Mouse (Mus musculus) embryonic facial prominence, embryonic 15.5 days (tissue): ENCODE data around the gene Heg1. TPM values are rescaled to one million over a fixed set of nuclear protein-coding genes. Genes with fewer than 3 reads are reported as not detected.

ENCODE experiments used
- ATAC-seq: fragments of 200-750 bp; cut with Nextera tagmentation; 2 replicates; pipeline ENCODE4 v1.8.0; 2017; ENCODE audit warnings: low read depth, moderate TSS enrichment; ENCODE audit not compliant: insufficient number of reproducible peaks, low FRiP score, low TSS enrichment
- H3K27ac ChIP-seq: fragments of 300-500 bp; sonication (generic); replicated peaks from 2 replicates; pipeline ENCODE4 v1.5.1; 2015; ENCODE audit warnings: mild to moderate bottlenecking, inconsistent platforms
- H3K27me3 ChIP-seq: fragments of 300-500 bp; sonication (generic); 2 replicates; pipeline ENCODE4 v1.6.1; 2015; ENCODE audit warnings: inconsistent platforms
- H3K36me3 ChIP-seq: fragments of 300-500 bp; sonication (generic); 2 replicates; pipeline ENCODE4 v1.6.1; 2015; ENCODE audit warnings: mild to moderate bottlenecking, inconsistent platforms
- H3K4me1 ChIP-seq: fragments of 300-500 bp; sonication (generic); 2 replicates; pipeline ENCODE4 v1.6.1; 2015; ENCODE audit warnings: inconsistent platforms
- H3K4me2 ChIP-seq: fragments of 300-500 bp; sonication (generic); replicated peaks from 2 replicates; pipeline ENCODE4 v1.6.1; 2015; ENCODE audit warnings: mild to moderate bottlenecking, inconsistent platforms
- H3K4me3 ChIP-seq: fragments of 300-500 bp; sonication (generic); replicated peaks from 2 replicates; pipeline ENCODE4 v1.5.1; 2015; ENCODE audit warnings: mild to moderate bottlenecking, inconsistent platforms
- H3K9ac ChIP-seq: fragments of 300-500 bp; sonication (generic); 2 replicates; pipeline ENCODE4 v1.6.1; 2015; ENCODE audit warnings: inconsistent platforms
- H3K9me3 ChIP-seq: fragments of 300-500 bp; sonication (generic); replicated peaks from 2 replicates; pipeline ENCODE4 v1.6.1; 2016; ENCODE audit warnings: inconsistent platforms
- WGBS: fragments of 180-500 bp; shearing (Covaris S2); methylation state at CpG from one replicate; pipeline ENCODE4 v1.1.7; 2015; 5-methylcytosine and 5-hydroxymethylcytosine counted together
- polyA plus RNA-seq: library from polyadenylated mRNA; unstranded; fragments of >200 nt; fragmentation: Nextera tagmentation; extraction: Ambion mirVana; gene quantifications from 2 replicates; pipeline ENCODE4 v1.2.1, GENCODE M21; 2015

The Heg1 gene
- polyA plus RNA-seq, 1 experiment from 2014 or later, result 19.5 TPM

DNA sequence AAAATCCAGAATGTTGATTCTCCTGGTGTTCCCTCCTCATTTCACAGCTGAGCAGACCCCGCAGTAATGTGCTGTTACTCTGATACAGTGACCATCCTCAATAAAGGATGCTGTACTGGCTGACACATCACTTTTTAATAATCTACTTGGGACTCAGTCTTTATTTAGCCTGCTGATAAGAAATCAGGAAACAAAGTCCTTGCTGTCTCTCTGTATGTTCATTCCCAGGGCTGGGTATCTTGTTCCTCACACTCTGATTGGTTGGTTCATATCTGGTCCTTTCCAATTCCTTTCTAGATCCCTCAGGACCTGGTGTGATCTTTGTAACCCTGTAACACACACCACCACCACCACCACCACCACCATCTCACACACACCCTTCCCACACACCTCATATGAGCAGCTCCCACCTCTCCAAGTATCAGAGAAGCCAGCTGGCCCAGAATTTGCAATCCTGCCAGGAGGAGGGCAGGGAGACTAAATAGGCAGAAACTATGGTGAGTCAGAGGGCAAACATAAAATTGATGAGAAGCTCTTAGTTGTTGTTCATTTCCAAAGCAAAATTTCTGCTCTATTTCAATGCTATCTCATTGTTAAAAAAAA is 91.7 kb downstream of the Heg1 start:
- no peak overlapping the region for H3K9ac ChIP-seq
- no peak overlapping the region for H3K4me2 ChIP-seq
- no peak for ATAC-seq
- 87% methylated on average over 1 of the region's 1 CpGs for WGBS
- no peaks in the 10 kb centered on the region for H3K36me3 ChIP-seq
- H3K27ac ChIP-seq, result no peak overlapping the region
- H3K4me3 ChIP-seq, result no peak overlapping the region
- H3K27me3 ChIP-seq, result no peaks in the 10 kb centered on the region
- H3K9me3 ChIP-seq, result no peaks in the 10 kb centered on the region
- no peaks in the 10 kb centered on the region for H3K4me1 ChIP-seq

- Histone ChIP-seq H3K36me3 (no peaks in the 10 kb centered on the region), H3K9me3 (no peaks in the 10 kb centered on the region), H3K4me2 (no peak overlapping the region), H3K9ac (no peak overlapping the region), H3K4me1 (no peaks in the 10 kb centered on the region), H3K27me3 (no peaks in the 10 kb centered on the region), H3K4me3 (no peak overlapping the region), H3K27ac (no peak overlapping the region)
- no peak for ATAC-seq
- 76% methylated on average over 7 of the region's 7 CpGs for WGBS
These were observed 92.8 kb downstream of the Heg1 start for GRCm38 (mm10) chr16:33776766-33777529.

GRCm38 (mm10) chr16:33777607-33778006 is 93.4 kb downstream of the Heg1 start:
- H3K9me3 ChIP-seq, result no peaks in the 10 kb centered on the region
- H3K4me1 ChIP-seq, result no peaks in the 10 kb centered on the region
- no peak overlapping the region for H3K9ac ChIP-seq
- H3K4me3 ChIP-seq, result no peak overlapping the region
- no peak overlapping the region for H3K27ac ChIP-seq
- 83% methylated on average over 6 of the region's 6 CpGs for WGBS
- H3K36me3 ChIP-seq, result no peaks in the 10 kb centered on the region
- H3K27me3 ChIP-seq, result no peaks in the 10 kb centered on the region
- no peak for ATAC-seq
- no peak overlapping the region for H3K4me2 ChIP-seq

DNA sequence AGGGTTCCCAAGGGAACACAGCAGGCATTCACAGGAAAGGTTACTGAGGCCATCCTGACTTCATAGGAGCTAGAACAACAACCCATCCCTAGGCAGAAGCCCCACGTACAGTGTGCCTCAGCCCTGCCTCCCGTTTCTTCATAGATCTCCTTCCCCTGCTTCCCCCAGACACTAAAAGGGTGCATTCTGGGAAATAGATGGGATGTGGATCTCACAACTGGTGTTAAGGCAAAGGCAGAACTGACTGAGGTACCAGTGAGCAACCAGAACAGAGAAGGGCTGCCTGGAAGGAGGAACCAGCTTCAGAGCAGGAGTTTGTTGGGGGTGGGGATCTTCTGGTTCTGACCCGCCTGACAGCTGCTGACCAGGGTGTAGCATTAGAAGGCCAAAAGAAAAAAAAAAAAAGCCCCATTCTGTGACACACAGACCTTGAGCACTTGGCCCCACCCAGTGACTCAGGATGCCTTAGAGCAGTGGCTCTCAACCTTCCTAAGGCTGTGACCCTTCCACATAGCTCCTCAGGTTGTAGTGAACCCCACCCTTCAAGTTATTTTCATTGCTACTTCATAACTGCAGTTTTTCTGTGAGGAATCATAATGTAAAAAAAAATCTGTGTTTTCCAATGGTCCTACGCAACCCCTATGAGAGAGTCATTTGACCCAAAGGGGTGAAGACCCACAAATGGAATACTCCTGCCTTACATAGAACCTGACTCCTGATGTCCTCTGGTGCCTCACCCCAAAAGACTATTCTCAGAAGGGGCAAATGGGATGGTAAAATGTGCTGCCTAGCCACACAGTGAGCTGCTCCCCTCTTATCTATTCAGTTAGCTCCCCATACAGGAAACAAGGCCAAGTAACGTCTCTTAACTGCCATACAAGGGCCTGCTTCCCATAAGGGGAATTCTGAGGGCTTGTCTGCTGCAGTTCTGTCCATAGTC is 97.9 kb downstream of the Heg1 start:
- Histone ChIP-seq H3K9ac (no peak overlapping the region), H3K27ac (no peak overlapping the region), H3K9me3 (no peaks in the 10 kb centered on the region), H3K27me3 (no peaks in the 10 kb centered on the region), H3K36me3 (no peaks in the 10 kb centered on the region), H3K4me1 (no peaks in the 10 kb centered on the region), H3K4me3 (no peak overlapping the region), H3K4me2 (no peak overlapping the region)
- ATAC-seq, result no peak
- WGBS, result 66% methylated on average over 5 of the region's 5 CpGs

- Histone ChIP-seq H3K27me3 (no peaks in the 10 kb centered on the region), H3K4me1 (no peaks in the 10 kb centered on the region), H3K4me3 (no peak overlapping the region), H3K27ac (no peak overlapping the region), H3K4me2 (no peak overlapping the region), H3K9ac (no peak overlapping the region), H3K36me3 (no peaks in the 10 kb centered on the region), H3K9me3 (no peaks in the 10 kb centered on the region)
- ATAC-seq, result no peak
- 74% methylated on average over 1 of the region's 1 CpGs for WGBS
These were observed 98.5 kb downstream of the Heg1 start for GRCm38 (mm10) chr16:33782729-33783091.

GRCm38 (mm10) chr16:33784547-33784946 is 100.4 kb downstream of the Heg1 start:
- Histone ChIP-seq H3K9me3 (no peaks in the 10 kb centered on the region), H3K27ac (no peak overlapping the region), H3K36me3 (no peaks in the 10 kb centered on the region), H3K9ac (no peak overlapping the region), H3K27me3 (no peaks in the 10 kb centered on the region), H3K4me2 (no peak overlapping the region), H3K4me1 (no peaks in the 10 kb centered on the region), H3K4me3 (no peak overlapping the region)
- 77% methylated on average over 1 of the region's 1 CpGs for WGBS
- no peak for ATAC-seq

GRCm38 (mm10) chr16:33785092-33785704 is 101.0 kb downstream of the Heg1 start:
- Histone ChIP-seq H3K4me1 (no peaks in the 10 kb centered on the region), H3K4me3 (no peak overlapping the region), H3K36me3 (no peaks in the 10 kb centered on the region), H3K27me3 (no peaks in the 10 kb centered on the region), H3K4me2 (no peak overlapping the region), H3K9me3 (no peaks in the 10 kb centered on the region), H3K27ac (no peak overlapping the region), H3K9ac (no peak overlapping the region)
- no peak for ATAC-seq
- WGBS, result 55% methylated on average over 8 of the region's 8 CpGs

DNA sequence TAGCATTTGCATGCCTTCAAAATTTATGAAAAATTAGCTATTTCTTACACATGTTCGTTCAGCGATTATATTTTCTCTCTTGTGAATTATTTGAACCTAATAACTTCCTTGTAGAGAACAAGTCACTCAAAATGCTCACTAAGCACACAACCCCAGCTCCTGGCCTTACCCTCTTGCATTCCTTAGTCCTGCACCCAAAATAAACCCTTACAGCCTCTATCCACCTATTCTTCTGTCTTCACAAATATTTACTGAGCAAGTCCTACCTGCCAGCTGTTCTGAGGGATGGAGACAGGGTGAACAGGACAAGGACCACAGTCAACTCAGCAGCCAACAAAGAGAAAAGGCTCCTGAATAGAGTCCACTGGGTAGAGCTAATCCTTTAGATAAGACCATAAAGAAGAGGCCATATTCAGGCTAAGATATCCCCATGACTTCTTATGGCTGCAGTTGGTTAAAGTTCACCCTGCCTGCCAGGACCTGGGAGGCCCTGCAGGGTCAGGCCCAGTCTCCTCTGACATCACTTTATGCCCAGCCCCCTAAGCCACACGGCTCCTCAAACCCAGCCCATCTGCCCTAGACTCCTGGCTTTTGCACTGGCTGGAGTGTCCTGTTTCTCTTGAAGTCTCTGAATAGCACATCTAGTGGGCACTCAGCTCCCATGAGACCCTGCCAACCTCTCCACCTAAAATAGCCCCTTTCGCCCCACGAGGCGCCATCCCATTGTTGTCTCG is 102.7 kb downstream of the Heg1 start:
- Histone ChIP-seq H3K9ac (no peak overlapping the region), H3K27ac (no peak overlapping the region), H3K9me3 (no peaks in the 10 kb centered on the region), H3K27me3 (no peaks in the 10 kb centered on the region), H3K4me3 (no peak overlapping the region), H3K4me2 (no peak overlapping the region), H3K36me3 (no peaks in the 10 kb centered on the region), H3K4me1 (no peaks in the 10 kb centered on the region)
- no peak for ATAC-seq
- WGBS, result 76% methylated on average over 7 of the region's 7 CpGs

DNA sequence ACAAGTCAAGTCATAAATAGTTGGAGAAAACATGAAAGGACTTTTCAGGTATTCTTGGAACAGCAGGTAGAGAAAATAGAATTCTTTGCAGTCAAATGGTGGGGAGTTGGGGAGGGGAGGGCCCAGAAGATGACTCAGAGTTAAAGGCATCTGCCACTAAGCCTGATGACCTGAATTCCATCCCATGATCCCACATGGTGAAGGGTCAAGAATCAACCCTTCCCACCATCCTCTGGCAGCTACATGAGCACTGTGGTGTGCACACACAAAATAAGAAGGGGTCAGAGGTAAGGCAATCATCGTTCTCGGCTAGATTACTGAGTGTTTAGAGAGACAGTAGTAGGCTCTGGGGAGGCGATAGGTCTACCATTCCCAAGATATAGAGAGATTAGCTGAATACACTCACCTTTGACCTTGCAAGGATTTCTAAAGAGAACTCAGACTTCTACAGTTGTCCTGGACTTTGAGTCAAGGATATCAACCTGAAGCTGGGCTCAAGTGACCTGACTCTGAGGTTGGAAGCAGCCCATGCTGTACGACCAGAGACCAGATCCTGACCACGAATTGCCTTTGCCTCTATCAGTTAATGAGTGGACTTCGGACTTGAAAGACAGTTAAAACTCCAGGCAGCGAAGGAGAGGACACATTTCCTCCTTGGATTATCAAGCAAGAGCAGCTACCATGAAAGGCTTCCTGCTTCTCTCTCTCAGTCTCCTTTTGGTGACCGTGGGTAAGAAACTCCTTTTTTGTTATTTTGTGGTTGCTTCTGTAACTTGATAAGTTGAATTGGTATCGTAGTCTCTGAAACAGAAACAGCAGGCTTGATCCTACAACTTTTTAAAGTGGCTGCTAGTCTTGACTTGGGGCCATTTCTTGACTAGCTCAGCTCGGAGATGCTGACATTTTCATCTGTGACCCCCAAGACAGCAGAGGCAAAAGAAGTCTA is 109.9 kb downstream of the Heg1 start, which contains the start of gene Muc13:
TSS of gene Muc13 (plus strand) at position 192 of the 946 bp plus-strand sequence.
- H3K9me3 ChIP-seq, result no peaks in the 10 kb centered on the region
- H3K9ac ChIP-seq, result no peak within 1 kb of the TSS
- ATAC-seq, result no peak
- H3K36me3 ChIP-seq, result no peaks in the 10 kb centered on the region
- no peak within 1 kb of the TSS for H3K27ac ChIP-seq
- no peaks in the 10 kb centered on the region for H3K27me3 ChIP-seq
- 75% methylated on average over 10 of the region's 10 CpGs for WGBS
- H3K4me2 ChIP-seq, result no peak within 1 kb of the TSS
- H3K4me1 ChIP-seq, result no peaks in the 10 kb centered on the region
- no peak within 1 kb of the TSS for H3K4me3 ChIP-seq

DNA sequence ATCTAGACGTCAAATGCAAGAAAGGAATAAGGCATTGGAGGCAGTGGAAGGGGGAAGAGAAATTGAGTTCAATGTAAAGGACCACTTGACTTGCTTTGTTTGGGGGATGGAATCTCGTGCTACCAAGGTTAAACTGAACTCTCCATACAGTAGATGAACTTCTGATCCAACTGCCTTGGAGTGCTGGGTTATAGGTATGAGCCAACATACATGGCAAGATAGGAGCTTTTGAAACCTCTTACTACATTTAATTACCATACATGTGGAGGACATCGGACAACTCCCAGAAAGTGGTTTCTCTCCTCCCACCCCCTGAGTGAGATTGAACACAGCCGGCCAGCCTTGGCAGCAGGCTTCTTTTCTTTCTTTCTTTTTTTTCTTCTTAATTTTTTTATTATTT is 110.9 kb downstream of the Heg1 start:
- Histone ChIP-seq H3K27ac (no peak overlapping the region), H3K4me3 (no peak overlapping the region), H3K36me3 (no peaks in the 10 kb centered on the region), H3K9ac (no peak overlapping the region), H3K4me1 (no peaks in the 10 kb centered on the region), H3K4me2 (no peak overlapping the region), H3K9me3 (no peaks in the 10 kb centered on the region), H3K27me3 (no peaks in the 10 kb centered on the region)
- no peak for ATAC-seq
- 60% methylated on average over 4 of the region's 4 CpGs for WGBS
